Mouse (Mus musculus): Measurements from ENCODE around the gene Cdh15.

Cdh15 gene

GRCm38 (mm10) chr8:122847829-122848561 lies at the start of gene Cdh15:
Cdh15 (plus strand) TSS chr8:122847966.
- DNase-seq: peak; percentile 91 to 96

DNA sequence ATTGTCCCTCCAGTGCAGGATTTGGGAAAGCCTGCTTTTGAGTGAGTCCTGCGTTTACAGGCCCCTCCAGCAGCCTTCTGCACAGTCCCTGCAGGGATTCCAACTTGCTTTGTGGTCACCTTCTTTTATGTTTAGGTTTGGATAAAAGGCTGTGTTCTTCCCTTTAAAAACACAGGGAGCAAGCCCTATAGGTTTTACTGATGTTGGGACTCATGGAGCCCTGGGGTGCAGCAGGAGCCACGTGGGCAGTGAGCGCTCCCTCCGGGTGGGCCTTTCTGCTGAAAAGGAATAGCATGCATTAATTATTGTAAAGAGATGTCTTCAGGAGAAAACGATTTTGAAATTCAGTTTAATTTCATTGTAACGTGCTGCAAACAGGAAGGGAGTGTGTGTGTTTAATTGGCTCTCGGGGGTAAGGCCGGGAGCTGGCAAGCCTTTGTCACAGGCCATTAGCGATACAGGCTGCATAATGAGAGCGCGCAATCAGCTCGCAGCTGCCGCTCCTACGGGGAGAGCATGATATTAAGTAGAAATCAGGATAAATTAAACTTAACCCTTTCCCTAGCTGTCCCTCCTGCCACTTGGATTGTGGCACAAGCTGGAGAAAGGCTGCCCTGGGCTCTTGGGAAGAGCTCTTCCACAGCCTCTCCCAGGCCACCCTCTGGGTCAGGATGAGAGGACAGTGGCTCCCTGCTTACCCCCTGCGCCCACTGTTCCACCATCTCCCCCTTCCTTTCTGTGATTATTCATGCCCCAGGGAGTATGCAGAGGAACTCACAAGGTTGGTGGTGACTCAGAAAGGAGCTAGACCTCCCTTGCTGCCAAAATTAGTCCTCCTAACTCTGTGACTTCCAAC lies 43.6 kb upstream of the Cdh15 start:
- no peak for DNase-seq

GRCm38 (mm10) chr8:122805349-122805748 lies 42.4 kb upstream of the Cdh15 start:
- peak; percentile 80 to 88 for DNase-seq

- peak in 1 of 2 experiments; percentile 24 for DNase-seq
Observed at GRCm38 (mm10) chr8:122806956-122807538, 40.7 kb upstream of the Cdh15 start.

DNA sequence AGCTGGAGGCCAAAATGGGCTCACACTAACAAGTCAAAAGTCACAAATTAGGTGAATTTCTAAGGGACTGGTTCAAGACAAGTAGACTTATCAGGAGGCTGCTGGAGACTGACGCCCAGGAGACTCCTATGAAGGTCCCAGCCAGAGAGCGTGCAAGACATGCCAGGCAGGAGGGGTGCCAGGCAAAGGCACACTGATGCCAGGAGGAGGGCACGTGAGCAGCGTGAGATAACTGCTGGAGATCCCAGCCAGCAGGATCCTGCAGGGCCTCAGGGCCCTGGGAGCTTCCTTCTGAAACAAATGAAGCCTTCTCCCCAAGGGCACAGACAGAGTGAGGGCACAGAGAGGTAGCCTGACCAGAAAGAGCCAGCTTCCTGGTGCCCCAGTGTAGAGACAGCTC lies 39.9 kb upstream of the Cdh15 start:
- no peak for DNase-seq

DNA sequence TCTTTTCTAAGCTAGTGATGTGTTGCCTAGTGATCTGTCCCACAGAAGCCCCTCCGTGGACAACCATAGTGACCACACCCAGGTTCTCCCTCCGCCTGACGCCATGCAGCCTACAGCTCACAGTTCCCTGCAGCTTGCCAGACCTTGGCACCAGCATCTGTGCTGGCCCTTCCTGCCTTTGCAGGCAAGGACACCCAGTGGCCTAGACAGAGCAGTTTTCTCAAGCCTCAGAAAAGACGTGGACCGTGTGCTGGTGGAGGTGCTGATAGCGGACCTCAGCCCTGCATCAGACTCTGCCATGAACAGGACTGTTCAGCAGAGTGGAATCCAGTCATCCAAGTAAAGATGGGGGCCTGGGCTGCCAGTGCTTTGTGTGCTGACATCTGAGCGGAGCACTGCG lies 37.4 kb upstream of the Cdh15 start:
- DNase-seq: peak in 1 of 2 experiments; percentile 65

DNA sequence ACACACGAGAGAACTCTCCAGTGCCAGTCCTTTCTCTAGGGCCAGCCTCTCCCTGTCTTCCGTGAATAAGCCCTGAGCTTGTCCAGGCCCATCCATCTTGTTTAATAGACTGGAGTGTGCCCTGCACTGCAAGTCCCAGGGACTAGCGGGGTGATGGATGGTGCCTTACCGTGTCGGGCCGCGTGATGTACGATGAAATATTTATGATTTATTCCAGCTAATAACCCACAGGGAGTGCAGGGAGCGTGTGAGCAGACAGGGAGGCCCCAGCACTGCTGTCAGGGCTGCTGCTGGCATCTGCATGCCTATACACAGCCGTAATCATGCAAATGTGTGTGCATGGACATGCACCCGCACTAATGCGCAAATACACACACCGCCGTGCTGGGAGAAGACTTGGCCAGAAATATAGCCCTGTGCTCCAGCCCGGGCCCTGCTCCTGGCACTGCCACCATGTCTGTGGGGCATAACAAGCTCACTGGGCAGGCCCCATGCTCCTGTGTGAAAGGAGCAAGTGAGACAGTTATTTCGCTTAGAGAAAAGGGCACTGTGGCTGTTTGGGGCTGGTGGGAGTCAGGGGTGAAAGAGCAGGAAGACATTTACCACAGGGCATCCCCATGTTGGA lies 35.8 kb upstream of the Cdh15 start:
- peak in 1 of 2 experiments; percentile 47 for DNase-seq

GRCm38 (mm10) chr8:122812610-122813250 lies 35.0 kb upstream of the Cdh15 start:
- DNase-seq: peak in 1 of 2 experiments; percentile 65

DNA sequence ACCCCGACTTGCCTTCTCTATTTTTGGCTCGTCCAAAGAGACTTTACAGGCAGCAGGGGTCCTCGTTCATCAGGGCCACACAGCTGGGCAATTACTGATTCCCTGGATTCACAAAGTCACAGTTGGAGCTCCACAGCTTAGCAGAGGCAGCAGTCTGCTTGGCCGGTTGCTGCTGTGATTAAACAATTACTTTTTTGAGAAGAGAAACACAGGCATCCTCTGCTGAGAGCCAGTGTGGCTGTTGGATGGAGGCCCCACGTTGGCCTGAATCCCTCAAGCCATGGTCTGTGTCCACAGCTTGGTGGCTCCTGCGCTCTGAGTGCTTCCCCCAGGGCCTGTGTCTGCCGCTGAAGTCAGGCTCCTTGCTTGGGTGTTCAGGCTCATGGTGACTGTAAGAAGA lies 33.2 kb upstream of the Cdh15 start:
- peak in 1 of 2 experiments; percentile 57 for DNase-seq

- DNase-seq: peak; percentile 59 to 63
Observed at GRCm38 (mm10) chr8:122816965-122817364, 30.8 kb upstream of the Cdh15 start.

GRCm38 (mm10) chr8:122817724-122818496 lies 29.9 kb upstream of the Cdh15 start:
- DNase-seq: no peak

GRCm38 (mm10) chr8:122819776-122820175 lies 28.0 kb upstream of the Cdh15 start:
- DNase-seq: no peak

- peak; percentile 79 to 83 for DNase-seq
Observed at GRCm38 (mm10) chr8:122824571-122824970, 23.2 kb upstream of the Cdh15 start.

GRCm38 (mm10) chr8:122824986-122825385 lies 22.8 kb upstream of the Cdh15 start:
- peak in 1 of 2 experiments; percentile 71 for DNase-seq

DNA sequence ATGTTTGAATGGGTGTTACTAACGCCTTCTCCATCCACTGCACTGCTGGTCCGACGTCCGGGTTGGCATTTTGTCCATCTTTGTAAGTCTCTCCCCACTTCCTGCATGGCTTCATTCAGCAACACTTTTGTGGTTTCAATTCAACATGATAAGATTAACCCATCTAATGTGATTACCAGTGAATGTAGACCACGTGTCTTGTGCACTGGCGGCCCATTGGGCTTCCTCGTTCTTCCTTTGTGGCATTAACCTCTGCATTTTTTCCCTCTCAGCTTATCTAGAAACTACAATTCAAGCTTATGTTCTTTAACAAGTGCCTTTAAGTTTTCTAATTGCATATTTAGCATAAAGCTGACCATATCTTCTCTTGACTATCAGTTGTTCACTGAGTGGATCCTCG lies 22.4 kb upstream of the Cdh15 start:
- no peak for DNase-seq

DNA sequence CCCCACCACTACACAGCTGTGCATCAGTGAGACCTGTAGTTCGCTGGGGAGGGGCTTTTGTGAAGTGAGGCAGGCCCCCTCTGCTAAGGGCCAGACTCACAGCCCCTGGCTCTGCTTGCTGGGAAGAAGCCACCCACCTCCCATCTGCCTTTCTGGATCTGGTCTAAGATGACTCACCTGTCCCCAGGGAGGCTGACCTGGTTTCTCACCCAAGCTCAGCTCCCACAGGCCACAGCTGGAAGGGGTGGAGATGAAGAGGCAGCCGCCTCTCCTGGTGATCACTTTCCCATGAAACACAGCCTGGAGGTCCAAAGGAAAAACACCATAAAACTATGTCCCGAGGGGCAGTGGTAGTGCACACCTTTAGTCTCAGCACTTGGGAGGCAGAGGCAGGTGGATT lies 18.4 kb upstream of the Cdh15 start:
- DNase-seq: no peak

GRCm38 (mm10) chr8:122830349-122831061 lies 17.3 kb upstream of the Cdh15 start:
- DNase-seq: peak; percentile 98

DNA sequence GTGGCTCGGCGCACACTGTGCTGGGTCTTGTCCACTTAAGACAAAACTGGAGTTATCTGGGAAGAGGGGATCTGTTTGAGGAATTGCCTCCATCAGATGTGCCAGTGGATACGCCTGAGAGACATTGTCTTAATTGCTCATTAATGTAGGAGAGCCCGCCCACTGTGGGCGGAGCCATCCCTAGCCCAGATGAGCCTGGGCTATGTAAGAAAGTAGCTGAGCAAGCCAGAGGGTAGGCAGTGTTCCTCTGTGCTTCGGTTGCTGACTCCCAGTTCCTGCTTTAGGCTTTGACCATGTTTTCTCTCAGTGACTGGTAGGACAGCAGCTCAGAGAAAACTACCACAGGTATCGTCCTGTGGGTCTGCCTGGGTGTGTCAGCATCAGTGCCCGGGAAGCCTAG lies 13.3 kb upstream of the Cdh15 start:
- DNase-seq: no peak

DNA sequence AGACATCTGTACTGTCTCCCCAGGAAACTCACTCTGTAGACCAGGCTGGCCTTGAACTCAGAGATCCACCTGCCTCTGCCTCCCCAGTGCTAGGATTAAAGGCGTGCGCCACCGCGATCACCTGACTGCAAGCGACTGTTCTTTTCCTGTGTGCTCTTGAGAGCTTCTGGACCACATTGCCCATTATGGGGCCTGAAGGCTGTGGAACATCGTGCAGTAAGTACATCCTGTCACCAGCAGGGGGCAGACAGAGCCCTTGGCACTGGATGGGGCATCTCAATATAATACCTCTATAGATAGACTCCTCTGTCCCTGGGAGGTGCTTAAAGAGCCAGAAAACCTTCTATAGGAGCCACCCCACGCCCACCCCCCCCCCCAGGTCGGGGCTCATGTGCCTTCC lies 12.8 kb upstream of the Cdh15 start:
- DNase-seq: peak; percentile 89 to 93

DNA sequence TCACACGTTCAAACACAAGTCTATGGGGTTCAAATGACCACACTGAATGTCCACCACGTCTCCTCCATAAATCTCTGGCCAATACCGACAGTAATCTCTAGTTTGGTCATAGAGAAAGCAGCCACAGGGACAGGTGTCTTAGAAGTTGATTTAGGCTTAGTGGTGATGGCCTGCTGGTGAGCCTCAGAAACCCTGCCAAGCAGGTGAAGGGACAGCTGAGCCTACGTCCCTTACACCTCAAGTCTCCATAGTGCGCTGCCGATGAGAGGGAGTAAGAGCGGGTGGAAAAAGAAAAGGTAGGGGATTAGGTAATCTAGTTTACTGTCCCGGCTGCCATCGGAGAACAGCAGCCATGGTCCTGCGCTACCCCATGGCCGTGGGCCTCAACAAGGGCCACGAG lies 11.6 kb upstream of the Cdh15 start:
- no peak for DNase-seq

DNA sequence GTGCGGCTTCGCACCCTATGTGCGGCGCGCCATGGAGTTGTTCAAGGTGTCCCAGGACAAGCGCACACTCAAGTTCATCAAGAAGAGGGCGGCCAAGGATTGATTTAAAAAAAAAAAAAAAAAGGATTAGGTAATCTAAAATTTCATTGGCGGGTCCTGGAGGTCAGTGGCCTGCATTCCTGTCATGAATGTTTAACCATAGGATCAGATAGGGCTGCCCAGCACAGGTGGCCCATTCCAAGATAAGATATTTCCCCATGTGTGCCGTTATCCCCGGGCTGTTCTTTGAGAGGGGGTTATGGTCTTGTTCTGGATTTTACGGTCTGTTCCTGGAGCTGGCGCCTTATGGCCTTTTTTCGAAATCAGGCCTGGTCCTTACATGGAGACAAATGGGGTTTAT lies 11.1 kb upstream of the Cdh15 start:
- DNase-seq: no peak
